Mouse (Mus musculus) cerebellum, postnatal 25 days (tissue): ENCODE measurements at regions not wholly inside any gene's neighbourhood (a gene's known extent, or its start where the extent isn't known, plus 50 kb on each side); places are given as distances from the start of the nearest gene placed in this dataset.

Source experiments
- DNase-seq, 2 experiments: peaks; one replicate each; pipeline ENCODE4 v3.0.0; 2021; ENCODE audit warnings: mixed read lengths in 2 of 2

GRCm38 (mm10) chr16:87783561-87784304 is 85.0 kb downstream of the Bach1 start:
- DNase-seq, result no peak

GRCm38 (mm10) chr16:87784405-87784994 is 85.8 kb downstream of the Bach1 start:
- no peak for DNase-seq

GRCm38 (mm10) chr16:87789539-87789938 is 90.8 kb downstream of the Bach1 start:
- DNase-seq, result no peak

- DNase-seq, result no peak
These were observed 91.2 kb downstream of the Bach1 start for GRCm38 (mm10) chr16:87789957-87790356.

GRCm38 (mm10) chr16:87796514-87797248 is 97.9 kb downstream of the Bach1 start:
- DNase-seq, result peak; percentile 64 to 76

GRCm38 (mm10) chr16:87802317-87802716 is 103.6 kb downstream of the Bach1 start:
- DNase-seq, result no peak

- no peak for DNase-seq
These were observed 118.8 kb downstream of the Bach1 start for GRCm38 (mm10) chr16:87817590-87817989.

GRCm38 (mm10) chr16:87834296-87834695 is 135.6 kb downstream of the Bach1 start:
- no peak for DNase-seq

GRCm38 (mm10) chr16:87840949-87841546 is 142.3 kb downstream of the Bach1 start:
- DNase-seq, result peak; percentile 73 to 82
